Mouse (Mus musculus) olfactory bulb, adult 2 months (tissue): ENCODE data around the gene Hist1h3f.

ENCODE experiments used
- CTCF ChIP-seq: fragments of 200-500 bp; IDR thresholded peaks from 2 replicates; pipeline ENCODE4 v1.5.1; 2012; ENCODE audit warnings: low read depth, mild to moderate bottlenecking, low read length, moderate library complexity; ENCODE audit not compliant: insufficient read depth
- POLR2A ChIP-seq: fragments of 200-500 bp; IDR thresholded peaks from 2 replicates; pipeline ENCODE4 v1.6.1; 2012; ENCODE audit warnings: mild to moderate bottlenecking, low read depth, low read length, moderate library complexity; ENCODE audit not compliant: insufficient read depth

DNA sequence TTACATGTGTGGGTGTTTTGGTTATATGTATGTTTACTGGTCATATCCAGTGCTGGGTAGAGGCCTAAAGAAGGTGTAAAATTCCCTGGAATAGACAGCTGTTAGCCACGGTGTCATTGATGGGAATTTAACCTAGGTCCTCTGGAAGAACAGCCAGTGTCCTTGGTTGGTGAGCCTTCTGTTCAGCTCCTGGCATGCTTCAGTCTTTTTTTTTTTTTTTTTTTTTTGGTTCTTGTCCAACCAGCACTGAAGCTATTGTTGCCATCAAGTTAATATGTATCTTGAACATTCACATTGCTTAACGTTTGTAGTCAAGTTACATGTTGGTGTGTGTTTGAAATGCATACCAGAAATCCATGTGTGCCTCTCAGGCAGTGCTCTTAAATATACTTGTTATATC is 20.6 kb downstream of the Hist1h3f start:
- TF ChIP-seq CTCF: no peak
- no peak for TF ChIP-seq POLR2A
